Mouse (Mus musculus) cerebellum, adult 9-10 months (tissue): Measurements from ENCODE around the gene Mfap1b.
A peak's percentile ranks its signal among the peaks of the same experiment; 100 is the strongest.
"Not testable (repeated sequence)": the region's sequence is repeated elsewhere in the genome, so short reads cannot be mapped to it uniquely, and the experiment has no call there.

Source experiments
- DNase-seq: peaks from one replicate; pipeline ENCODE4 v3.0.0; 2022

The Mfap1b gene

GRCm38 (mm10) chr2:121473301-121474179 is at the start of gene Mfap1b:
Gene Mfap1b, minus strand, starts transcription at chr2:121474067.
- peak; percentile 86 for DNase-seq

GRCm38 (mm10) chr2:121522830-121523229 is 49.0 kb upstream of the Mfap1b start:
- not testable (repeated sequence) for DNase-seq

- no peak for DNase-seq
These were observed 48.1 kb upstream of the Mfap1b start for GRCm38 (mm10) chr2:121522006-121522405.

GRCm38 (mm10) chr2:121518711-121519110 is 44.8 kb upstream of the Mfap1b start:
- not testable (repeated sequence) for DNase-seq

GRCm38 (mm10) chr2:121518106-121518505 is 44.2 kb upstream of the Mfap1b start:
- no peak for DNase-seq

GRCm38 (mm10) chr2:121514211-121514610 is 40.3 kb upstream of the Mfap1b start:
- no peak for DNase-seq

- DNase-seq: not testable (repeated sequence)
These were observed 39.3 kb upstream of the Mfap1b start for GRCm38 (mm10) chr2:121512991-121513765.

- no peak for DNase-seq
These were observed 37.5 kb upstream of the Mfap1b start for GRCm38 (mm10) chr2:121511401-121511800.

GRCm38 (mm10) chr2:121509584-121509983 is 35.7 kb upstream of the Mfap1b start:
- no peak for DNase-seq

- no peak for DNase-seq
These were observed 34.1 kb upstream of the Mfap1b start for GRCm38 (mm10) chr2:121507951-121508330.

GRCm38 (mm10) chr2:121507173-121507950 is 33.5 kb upstream of the Mfap1b start:
- no peak for DNase-seq

- DNase-seq: peak; percentile 87
These were observed 32.3 kb upstream of the Mfap1b start, which contains the start of the genes Mfap1a and Wdr76 for GRCm38 (mm10) chr2:121505942-121506882. Gene Mfap1a, minus strand, starts transcription at chr2:121506665. Gene Wdr76, plus strand, starts transcription at chr2:121506723.

- DNase-seq: not testable (repeated sequence)
These were observed 27.7 kb upstream of the Mfap1b start for GRCm38 (mm10) chr2:121501550-121501949.

GRCm38 (mm10) chr2:121484403-121484802 is 10.5 kb upstream of the Mfap1b start:
- not testable (repeated sequence) for DNase-seq

- no peak for DNase-seq
These were observed 9.7 kb upstream of the Mfap1b start for GRCm38 (mm10) chr2:121483576-121483975.

- DNase-seq: not testable (repeated sequence)
These were observed 7.0 kb upstream of the Mfap1b start for GRCm38 (mm10) chr2:121480916-121481315.

- no peak for DNase-seq
These were observed 6.6 kb upstream of the Mfap1b start for GRCm38 (mm10) chr2:121480498-121480897.

GRCm38 (mm10) chr2:121477491-121478266 is 3.8 kb upstream of the Mfap1b start:
- no peak for DNase-seq

- not testable (repeated sequence) for DNase-seq
These were observed 1.4 kb upstream of the Mfap1b start for GRCm38 (mm10) chr2:121475306-121475705.

GRCm38 (mm10) chr2:121474180-121474535 is 291 bp upstream of the Mfap1b start:
- DNase-seq: no peak

- not testable (repeated sequence) for DNase-seq
These were observed 1.1 kb downstream of the Mfap1b start for GRCm38 (mm10) chr2:121472783-121473182.
